Mouse (Mus musculus) neutrophil, adult 59 days (primary cell): ENCODE results near the gene Mall. TPM values are rescaled to one million over a fixed set of nuclear protein-coding genes. Genes with fewer than 3 reads are reported as not detected.

Experiments
- total RNA-seq, 2 experiments: library from RNA; stranded (reverse); gene quantifications; 1 replicate in 1 of 2; 2 replicates in 1 of 2; pipeline ENCODE4 v1.2.4; 2023

Mall gene
- not detected for total RNA-seq

DNA sequence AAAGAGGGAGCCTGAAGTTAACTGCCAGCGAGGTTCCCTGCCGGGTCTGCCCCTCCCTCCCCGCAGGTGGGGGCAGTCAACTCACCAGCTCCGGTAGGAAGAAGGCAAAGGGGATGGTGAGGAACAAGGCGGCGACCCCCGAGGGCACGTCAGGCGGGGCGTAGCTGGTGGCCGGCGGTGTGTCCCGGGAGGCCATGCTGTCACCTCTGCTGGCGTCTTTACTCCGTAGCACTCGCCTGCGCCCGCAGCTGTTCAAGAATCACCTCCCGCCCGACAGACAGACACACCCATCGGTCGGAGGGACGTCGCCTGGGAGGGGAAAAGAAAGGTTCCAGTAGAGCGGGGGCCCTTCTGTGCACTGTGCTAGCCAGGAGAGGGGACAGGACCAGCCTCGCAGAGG lies at the start of gene Mall:
Mall (minus strand) TSS at position 262 of the 400 bp plus-strand sequence.

DNA sequence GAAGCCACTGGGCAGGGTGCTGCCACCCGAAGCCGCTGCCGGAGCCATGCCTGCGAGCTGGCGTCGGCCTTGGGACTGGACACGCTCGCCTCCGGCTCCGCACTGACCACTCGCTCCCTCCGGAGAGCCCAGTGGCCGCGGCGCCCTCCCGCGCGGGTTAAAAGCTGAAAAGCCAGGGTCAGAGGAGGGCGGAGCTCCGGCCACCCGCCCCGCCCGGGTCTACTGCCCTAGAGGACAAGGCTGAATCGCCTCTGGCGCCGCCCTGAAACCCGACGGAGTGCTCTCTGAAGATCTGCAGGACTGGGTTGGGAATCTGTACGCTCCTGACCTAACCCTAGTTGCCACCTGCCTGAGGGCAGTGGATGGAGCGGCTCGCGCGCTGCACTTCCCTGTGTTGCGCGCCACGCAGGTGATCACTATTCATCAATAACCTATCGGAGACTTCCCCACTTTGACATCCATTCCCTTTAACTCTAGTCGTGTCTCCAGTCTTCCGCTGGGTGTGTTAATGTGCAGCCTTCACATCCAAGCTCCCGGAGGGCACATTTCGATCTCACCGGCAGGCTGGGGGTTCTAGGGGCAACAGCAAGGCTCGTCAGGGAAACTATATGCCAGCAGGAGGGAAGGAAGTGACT lies 73.5 kb downstream of the Mall start, which contains the start of gene Mal:
Mal (minus strand) TSS at position 610 of the 635 bp plus-strand sequence.

Other genes starting within 250 kb of the Mall start
- 1 to 10 TPM in 1 of 2 experiments, under 1 TPM in 1; 0.95 to 1.5 TPM for gene Kcnip3, start 207.8 kb downstream of the Mall start, total RNA-seq
- gene Prom2, start 188.5 kb downstream of the Mall start, total RNA-seq = not detected
- 1 to 10 TPM in 1 of 2 experiments, under 1 TPM in 1; 0.49 to 1.3 TPM for gene Zfp661, start 142.8 kb downstream of the Mall start, total RNA-seq
- 10 to 100 TPM; 45.7 to 52.9 TPM for gene Mrps5, start 142.7 kb downstream of the Mall start, total RNA-seq
- not detected for gene Mal, start 73.2 kb downstream of the Mall start, total RNA-seq
- gene Nphp1, start 59.0 kb upstream of the Mall start, total RNA-seq = 1 to 10 TPM; 1.0 to 1.4 TPM
- 1 to 10 TPM; 5.2 to 5.6 TPM for gene Mtln, start 62.6 kb upstream of the Mall start, total RNA-seq
- 10 to 100 TPM; 22.0 to 26.1 TPM for gene Bub1, start 101.9 kb upstream of the Mall start, total RNA-seq
- not detected for gene Acoxl, start 108.9 kb upstream of the Mall start, total RNA-seq